Comparison of ENCODE assay signal across 18 mouse cellular contexts in genomic region chr16:94731027-94731426, GRCm38 (mm10).
"Had no signal": no experiment of that assay in that cellular context is flagged by ENCODE, and none has a peak within 500 bp of the region (broad histone marks: within the 10 kb centered on the region; RNA-seq: fewer than 3 reads in every experiment).

No protein-coding gene starts in this region.

- H3K4me3 ChIP-seq: midbrain, embryonic 10.5 days; midbrain, embryonic 12.5 days; myocyte; neural tube, embryonic 13.5 days; neural tube, embryonic 15.5 days; stomach, embryonic 15.5 days had no signal

- H3K27ac ChIP-seq: liver, embryonic 14.5 days; midbrain, embryonic 10.5 days; midbrain, embryonic 12.5 days; neural tube, embryonic 13.5 days; neural tube, embryonic 15.5 days; stomach, embryonic 15.5 days; stomach, postnatal 0 days had no signal

- H3K9me3 ChIP-seq: midbrain, embryonic 12.5 days; neural tube, embryonic 13.5 days; stomach, embryonic 15.5 days had no signal

- H3K36me3 ChIP-seq: midbrain, embryonic 10.5 days; midbrain, embryonic 12.5 days; neural tube, embryonic 13.5 days; neural tube, embryonic 15.5 days; stomach, embryonic 15.5 days had no signal

- H3K4me1 ChIP-seq: neural tube, embryonic 15.5 days; stomach, embryonic 15.5 days had no signal

- H3K4me2 ChIP-seq: lung, embryonic 14.5 days; midbrain, embryonic 12.5 days; neural tube, embryonic 13.5 days; neural tube, embryonic 15.5 days; stomach, embryonic 15.5 days had no signal

- H3K27me3 ChIP-seq: midbrain, embryonic 12.5 days; neural tube, embryonic 13.5 days; neural tube, embryonic 15.5 days; stomach, embryonic 15.5 days had no signal

- DNase-seq: lung, adult 18-20 months; lung, embryonic 14.5 days; lung, postnatal 10 days; lung, postnatal 4 days; midbrain, embryonic 14.5 days; right cerebral cortex, postnatal 25 days; thymus, adult 2 months; thymus, postnatal 25 days; thymus, postnatal 4 days had no signal

- H3K9ac ChIP-seq: liver, embryonic 14.5 days; lung, embryonic 14.5 days; midbrain, embryonic 12.5 days; neural tube, embryonic 13.5 days; neural tube, embryonic 15.5 days; stomach, embryonic 15.5 days had no signal

- ATAC-seq: midbrain, embryonic 16.5 days had no signal
